Mouse (Mus musculus): ENCODE results near the gene Slc9c1.

GRCm38 (mm10) chr16:45632420-45632819, 97.3 kb downstream of the Slc9c1 start:
- TF ChIP-seq CTCF (IDR thresholded peaks at IDR 0.05; ENCODE audit: control insufficient read depth, insufficient read depth, insufficient replicate concordance, low read depth, low read length) (no peak), POLR2A (IDR thresholded peaks at IDR 0.05; ENCODE audit: control insufficient read depth, low read depth, low read length) (no peak)

Data from testis, adult 2 months (tissue).